Mouse (Mus musculus): Measurements from ENCODE around the gene Mybphl.

DNA sequence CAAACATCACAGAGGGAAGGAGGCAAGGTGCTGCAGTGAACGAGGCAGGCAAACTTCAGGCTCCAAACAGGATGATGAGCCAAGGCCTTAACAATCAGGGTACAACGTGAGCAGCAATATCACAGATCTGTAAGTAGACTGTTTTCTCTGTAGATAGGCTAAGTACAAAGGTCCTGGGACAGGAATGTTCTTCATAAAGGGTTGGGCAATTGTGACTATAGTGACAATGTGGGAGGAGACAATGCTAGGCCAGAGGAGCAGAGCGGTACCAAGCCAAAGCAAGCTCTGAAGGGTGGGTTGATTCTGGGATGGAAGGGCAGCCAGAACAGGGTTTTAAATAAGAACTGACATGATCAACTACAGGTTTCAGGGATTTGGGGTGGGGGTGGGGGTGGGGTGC, 3.1 kb downstream of the Mybphl start:
- TF ChIP-seq POLR2A (IDR thresholded peaks at IDR 0.05; ENCODE audit: borderline replicate concordance, extremely low read depth, low read depth, low read length) (no peak), CTCF (IDR thresholded peaks at IDR 0.05; ENCODE audit: insufficient read depth, low read length) (no peak)
